Mouse (Mus musculus): ENCODE measurements around the gene Il4i1. TPM values are rescaled to one million over a fixed set of nuclear protein-coding genes. Genes with fewer than 3 reads are reported as not detected.

The Il4i1 gene
- total RNA-seq, 2 experiments from 2014 or later: 1.5 to 1.8 TPM

- DNase-seq (ENCODE audit: low spot score in 2 of 2): peak in 1 of 2 experiments; percentile 67
Measured at GRCm38 (mm10) chr7:44818164-44818563, 2.0 kb downstream of the Il4i1 start.

GRCm38 (mm10) chr7:44818751-44819235 lies 2.6 kb downstream of the Il4i1 start:
- DNase-seq (ENCODE audit: low spot score in 2 of 2): no peak

- no peak for DNase-seq (ENCODE audit: low spot score in 2 of 2)
Measured at GRCm38 (mm10) chr7:44819391-44819790, 3.2 kb downstream of the Il4i1 start.

GRCm38 (mm10) chr7:44819863-44820262 lies 3.7 kb downstream of the Il4i1 start:
- no peak for DNase-seq (ENCODE audit: low spot score in 2 of 2)

GRCm38 (mm10) chr7:44820525-44820924 lies 4.3 kb downstream of the Il4i1 start:
- DNase-seq (ENCODE audit: low spot score in 2 of 2): no peak

- DNase-seq (ENCODE audit: low spot score in 2 of 2): no peak
Measured at GRCm38 (mm10) chr7:44821666-44822448, 5.7 kb downstream of the Il4i1 start.

GRCm38 (mm10) chr7:44823409-44823808 lies 7.2 kb downstream of the Il4i1 start:
- no peak for DNase-seq (ENCODE audit: low spot score in 2 of 2)

- peak; percentile 76 to 82 for DNase-seq (ENCODE audit: low spot score in 2 of 2)
Measured at GRCm38 (mm10) chr7:44824872-44825271, 8.7 kb downstream of the Il4i1 start.

GRCm38 (mm10) chr7:44826771-44827170 lies 10.6 kb downstream of the Il4i1 start:
- DNase-seq (ENCODE audit: low spot score in 2 of 2): no peak

- DNase-seq (ENCODE audit: low spot score in 2 of 2): no peak
Measured at GRCm38 (mm10) chr7:44828706-44829105, 12.5 kb downstream of the Il4i1 start.

- no peak for DNase-seq (ENCODE audit: low spot score in 2 of 2)
Measured at GRCm38 (mm10) chr7:44832763-44833162, 16.6 kb downstream of the Il4i1 start.

GRCm38 (mm10) chr7:44835373-44836015 lies 19.3 kb downstream of the Il4i1 start:
- DNase-seq (ENCODE audit: low spot score in 2 of 2): no peak

- DNase-seq (ENCODE audit: low spot score in 2 of 2): no peak
Measured at GRCm38 (mm10) chr7:44836016-44836404, 19.8 kb downstream of the Il4i1 start.

- DNase-seq (ENCODE audit: low spot score in 2 of 2): no peak
Measured at GRCm38 (mm10) chr7:44836423-44837053, 20.4 kb downstream of the Il4i1 start.

- no peak for DNase-seq (ENCODE audit: low spot score in 2 of 2)
Measured at GRCm38 (mm10) chr7:44838073-44838472, 21.9 kb downstream of the Il4i1 start.

GRCm38 (mm10) chr7:44839171-44839490 lies 22.9 kb downstream of the Il4i1 start:
- DNase-seq (ENCODE audit: low spot score in 2 of 2): no peak

- DNase-seq (ENCODE audit: low spot score in 2 of 2): peak in 1 of 2 experiments; percentile 46
Measured at GRCm38 (mm10) chr7:44839491-44840191, 23.5 kb downstream of the Il4i1 start.

GRCm38 (mm10) chr7:44840426-44840825 lies 24.2 kb downstream of the Il4i1 start:
- DNase-seq (ENCODE audit: low spot score in 2 of 2): no peak

GRCm38 (mm10) chr7:44841825-44842463 lies 25.8 kb downstream of the Il4i1 start:
- DNase-seq (ENCODE audit: low spot score in 2 of 2): no peak

GRCm38 (mm10) chr7:44845006-44845405 lies 28.8 kb downstream of the Il4i1 start:
- no peak for DNase-seq (ENCODE audit: low spot score in 2 of 2)

- DNase-seq (ENCODE audit: low spot score in 2 of 2): no peak
Measured at GRCm38 (mm10) chr7:44846804-44847203, 30.6 kb downstream of the Il4i1 start.

Data from layer of hippocampus, postnatal 14 days (tissue).